Comparison of ENCODE assay signal across 19 mouse cellular contexts in genomic region chr2:26519753-26520152, GRCm38 (mm10). TPM values are rescaled to one million over a fixed set of nuclear protein-coding genes. Genes with fewer than 3 reads are reported as not detected.
A peak's percentile ranks its signal among the peaks of the same experiment; 100 is the strongest.
DNase-seq lines count a peak whose midpoint lies in the region; ATAC-seq and TF ChIP-seq lines count a peak whose summit lies in the region.
"Had no signal": no experiment of that assay in that cellular context is flagged by ENCODE, and none has a peak within 500 bp of the region (broad histone marks: within the 10 kb centered on the region; RNA-seq: fewer than 3 reads in every experiment).

No protein-coding gene starts in this region.

- H3K27ac ChIP-seq in heart, adult 2 months = peak overlapping the region; percentile 75
- H3K27ac ChIP-seq in heart, postnatal 0 days (ENCODE audit: low read depth) = 0 out of 2 replicates have a peak overlapping the region, but pooled peaks have one; percentile 11
- H3K27ac ChIP-seq in lung, embryonic 16.5 days (ENCODE audit: low read length) = 0 out of 2 replicates have a peak overlapping the region, but pooled peaks have one; percentile 10
- H3K27ac ChIP-seq in limb, embryonic 10.5 days = 0 out of 2 replicates have a peak overlapping the region, but pooled peaks have one; percentile 44
- H3K27ac ChIP-seq: embryonic facial prominence, embryonic 12.5 days; forebrain, embryonic 12.5 days; hindbrain, embryonic 13.5 days; intestine, embryonic 15.5 days had no signal

- intact Hi-C loops in heart, adult 2 months (cut with DNase I) = loop anchor here (2.0 kb wide), 1 partner anchor 17 kb away; no protein-coding TSS in a partner anchor
- intact Hi-C loops in heart, postnatal 10 days (cut with DNase I) = no loop called here

- TF ChIP-seq EP300 in heart, adult 2 months (IDR thresholded peaks at IDR 0.05; ENCODE audit: insufficient read depth, low read depth, low read length) = peak; percentile 52; the same call in 1 of the 2 replicates
- no peak for TF ChIP-seq EP300 in heart, postnatal 0 days (IDR thresholded peaks at IDR 0.05; ENCODE audit: low read depth)

- H3K27me3 ChIP-seq in heart, adult 2 months (ENCODE audit: control insufficient read depth, insufficient read depth, low read length) = no peaks in the 10 kb centered on the region
- no peaks in the 10 kb centered on the region for H3K27me3 ChIP-seq in heart, postnatal 0 days (ENCODE audit: control insufficient read depth, insufficient read depth, low read length)
- H3K27me3 ChIP-seq in lung, embryonic 16.5 days (ENCODE audit: control insufficient read depth, insufficient read depth, low read depth, low read length) = no peaks in the 10 kb centered on the region
- no peaks in the 10 kb centered on the region for H3K27me3 ChIP-seq in limb, embryonic 10.5 days (ENCODE audit: low read depth, poor library complexity, severe bottlenecking)
- H3K27me3 ChIP-seq: embryonic facial prominence, embryonic 12.5 days; forebrain, embryonic 12.5 days; hindbrain, embryonic 13.5 days; intestine, embryonic 15.5 days had no signal

- H3K79me2 ChIP-seq in heart, adult 2 months (replicated peaks; ENCODE audit: control insufficient read depth, insufficient read depth, low read length) = no peaks in the 10 kb centered on the region

- H3K4me3 ChIP-seq in heart, adult 2 months = no peak overlapping the region
- H3K4me3 ChIP-seq in heart, postnatal 0 days (ENCODE audit: low read depth, low read length) = no peak overlapping the region
- H3K4me3 ChIP-seq in lung, embryonic 16.5 days (ENCODE audit: low read length) = no peak overlapping the region
- no peak overlapping the region for H3K4me3 ChIP-seq in lung, adult 2 months (replicated peaks; ENCODE audit: extremely low read depth, low read depth, low read length)
- H3K4me3 ChIP-seq in limb, embryonic 10.5 days = no peak overlapping the region
- H3K4me3 ChIP-seq: embryonic facial prominence, embryonic 12.5 days; forebrain, embryonic 12.5 days; hindbrain, embryonic 13.5 days; intestine, embryonic 15.5 days had no signal

- H3K36me3 ChIP-seq in heart, adult 2 months (ENCODE audit: control insufficient read depth, insufficient read depth, low read length) = no peaks in the 10 kb centered on the region
- no peaks in the 10 kb centered on the region for H3K36me3 ChIP-seq in heart, postnatal 0 days (replicated peaks; ENCODE audit: control insufficient read depth, insufficient read depth, low read length)
- H3K36me3 ChIP-seq in lung, embryonic 16.5 days (ENCODE audit: control insufficient read depth, insufficient read depth, low read length) = no peaks in the 10 kb centered on the region
- H3K36me3 ChIP-seq in limb, embryonic 10.5 days = no peaks in the 10 kb centered on the region
- H3K36me3 ChIP-seq: embryonic facial prominence, embryonic 12.5 days; forebrain, embryonic 12.5 days; hindbrain, embryonic 13.5 days; intestine, embryonic 15.5 days had no signal

- no peak overlapping the region for H3K4me2 ChIP-seq in heart, postnatal 0 days (ENCODE audit: low read depth, low read length)
- H3K4me2 ChIP-seq in lung, embryonic 16.5 days (ENCODE audit: low read depth, low read length) = no peak overlapping the region
- H3K4me2 ChIP-seq: embryonic facial prominence, embryonic 12.5 days; forebrain, embryonic 12.5 days; hindbrain, embryonic 13.5 days; intestine, embryonic 15.5 days had no signal

- 59% methylated on average over 6 of the region's 6 CpGs for WGBS in heart, adult 2 months
- WGBS in heart, postnatal 0 days = 63% methylated on average over 6 of the region's 6 CpGs
- WGBS in lung, embryonic 16.5 days = 80% methylated on average over 6 of the region's 6 CpGs
- WGBS in lung, adult 2 months = 62% methylated on average over 6 of the region's 6 CpGs
- 90% methylated on average over 6 of the region's 6 CpGs for WGBS in limb, embryonic 10.5 days

- H3K4me1 ChIP-seq in heart, adult 2 months (ENCODE audit: control insufficient read depth, insufficient read depth, low read length) = peaks cover 18% of the 10 kb centered on the region
- H3K4me1 ChIP-seq in heart, postnatal 0 days (ENCODE audit: control insufficient read depth, insufficient read depth) = peaks cover 24% of the 10 kb centered on the region
- peaks cover 29% of the 10 kb centered on the region for H3K4me1 ChIP-seq in lung, embryonic 16.5 days (replicated peaks; ENCODE audit: control insufficient read depth, insufficient read depth, low read length)
- peaks cover 16% of the 10 kb centered on the region for H3K4me1 ChIP-seq in lung, adult 2 months (ENCODE audit: control insufficient read depth, insufficient read depth, low read length)
- H3K4me1 ChIP-seq in limb, embryonic 10.5 days = peaks cover 39% of the 10 kb centered on the region

- DNase-seq in heart, adult 2 months = peak in 1 of 2 experiments; percentile 45
- no peak for DNase-seq in heart, postnatal 4 days
- DNase-seq in heart, postnatal 0 days (ENCODE audit: low spot score) = no peak
- no peak for DNase-seq in heart, postnatal 10 days
- DNase-seq in lung, adult 2 months = no peak
- DNase-seq in limb, embryonic 10.5 days (ENCODE audit: low spot score) = no peak
- no peak for DNase-seq in cerebellum, adult 8-10 months
- DNase-seq: adrenal gland, adult 8-10 months; adrenal gland, postnatal 36 days; cerebellum, adult 11 months; cerebellum, adult 9-10 months; cerebellum, postnatal 25 days; heart, postnatal 36 days; kidney, adult 8-10 months had no signal

- no peak overlapping the region for H3K9ac ChIP-seq in heart, adult 2 months (ENCODE audit: low read depth, low read length)
- H3K9ac ChIP-seq in heart, postnatal 0 days (replicated peaks; ENCODE audit: low read depth, low read length) = no peak overlapping the region
- H3K9ac ChIP-seq in lung, embryonic 16.5 days (ENCODE audit: low read length) = no peak overlapping the region
- H3K9ac ChIP-seq: embryonic facial prominence, embryonic 12.5 days; forebrain, embryonic 12.5 days; hindbrain, embryonic 13.5 days; intestine, embryonic 15.5 days had no signal

- ATAC-seq in heart, postnatal 0 days (ENCODE audit: insufficient read depth, low read depth) = no peak
- ATAC-seq in lung, embryonic 16.5 days (ENCODE audit: low read depth) = no peak
- ATAC-seq: intestine, embryonic 15.5 days had no signal

- no peak for TF ChIP-seq CTCF in heart, adult 2 months (IDR thresholded peaks at IDR 0.05)
- no peak for TF ChIP-seq CTCF in heart, postnatal 0 days (IDR thresholded peaks at IDR 0.05; ENCODE audit: low read depth)
- TF ChIP-seq CTCF in lung, adult 2 months (IDR thresholded peaks at IDR 0.05; ENCODE audit: insufficient read depth, low read length) = no peak

- peak; percentile 48; the same call in 1 of the 2 replicates for TF ChIP-seq POLR2A in heart, adult 2 months (IDR thresholded peaks at IDR 0.05; ENCODE audit: insufficient read depth, low read depth, low read length)
- no peak for TF ChIP-seq POLR2A in lung, adult 2 months (IDR thresholded peaks at IDR 0.05; ENCODE audit: borderline replicate concordance, extremely low read depth, low read depth, low read length)

- H3K9me3 ChIP-seq in heart, postnatal 0 days (replicated peaks; ENCODE audit: control insufficient read depth, low read length) = no peaks in the 10 kb centered on the region
- H3K9me3 ChIP-seq in lung, embryonic 16.5 days (ENCODE audit: control insufficient read depth, low read length) = no peaks in the 10 kb centered on the region
- no peaks in the 10 kb centered on the region for H3K9me3 ChIP-seq in limb, embryonic 10.5 days (replicated peaks)
- H3K9me3 ChIP-seq: embryonic facial prominence, embryonic 12.5 days; forebrain, embryonic 12.5 days; hindbrain, embryonic 13.5 days; intestine, embryonic 15.5 days had no signal

RNA-seq across cellular contexts. Expression of gene Notch1, which starts 3.3 kb away (rescaled TPM):
- total RNA-seq in heart, adult 2 months (2021) = 10 to 100 TPM; 31.6 to 32.4 TPM
- 22.0 and 23.2 TPM in 2 replicates for polyA plus RNA-seq in heart, adult 2 months (2012; rRNA removed)
- 10 to 100 TPM; 55.3 to 62.3 TPM for total RNA-seq in heart, postnatal 4 days (2021)
- 54.0 and 63.3 TPM in 2 replicates for total RNA-seq in heart, postnatal 0 days (2014; rRNA removed; ENCODE audit: low replicate concordance)
- 4.9 and 5.7 TPM in 2 replicates for polyA plus RNA-seq in heart, postnatal 0 days (2015; fragmentation: Nextera tagmentation; extraction: Ambion mirVana)
- 10 to 100 TPM; 54.0 to 54.3 TPM for total RNA-seq in heart, postnatal 10 days (2021)
- 20.5 and 22.0 TPM in 2 replicates for polyA plus RNA-seq in lung, embryonic 16.5 days (2015; fragmentation: Nextera tagmentation; extraction: Ambion mirVana)
- polyA plus RNA-seq in lung, adult 2 months (2012; rRNA removed) = 108 and 124 TPM in 2 replicates
- 8.5 and 11.8 TPM in 2 replicates for polyA plus RNA-seq in limb, embryonic 10.5 days (2016; fragmentation: Nextera tagmentation; extraction: Ambion mirVana)

Comparison
In these comparisons a context has a peak if more than half of its experiments do, and no peak if none do; other contexts are left out.
1. H3K27ac ChIP-seq: peak in every context shown above with its lines; median percentile 75 in heart, adult 2 months; 44 in limb, embryonic 10.5 days; 11 in heart, postnatal 0 days; 10 in lung, embryonic 16.5 days.